Mouse (Mus musculus): Measurements from ENCODE around the gene Syce3. TPM values are rescaled to one million over a fixed set of nuclear protein-coding genes. Genes with fewer than 3 reads are reported as not detected.

Syce3 gene
- polyA plus RNA-seq, 1 experiment: not detected

- Histone ChIP-seq H3K4me1 (ENCODE audit: control insufficient read depth, insufficient read depth, low read length) (peaks cover 7% of the 10 kb centered on the region; the same call in 1 of the 2 replicates), H3K4me3 (ENCODE audit: insufficient read depth, low read depth, low read length) (peak overlapping the region; percentile 97), H3K36me3 (ENCODE audit: control insufficient read depth, insufficient read depth, low read length) (peaks cover 3% of the 10 kb centered on the region; the same call in 1 of the 2 replicates), H3K27me3 (replicated peaks; ENCODE audit: control insufficient read depth, insufficient read depth, low read length) (no peaks in the 10 kb centered on the region), H3K27ac (ENCODE audit: insufficient read depth, low read depth, low read length) (peak overlapping the region; percentile 82; the same call in 1 of the 2 replicates)
- WGBS: 0% methylated on average over 15 of the region's 15 CpGs
- peak; percentile 75 for DNase-seq
- TF ChIP-seq CTCF (conservative IDR thresholded peaks at IDR 0.05; ENCODE audit: insufficient read depth, insufficient read length, low read depth, low read length) (no peak), POLR2A (IDR thresholded peaks at IDR 0.05; ENCODE audit: low read depth, low read length) (no peak)
Measured at GRCm38 (mm10) chr15:89356372-89356771, 53.9 kb downstream of the Syce3 start.

GRCm38 (mm10) chr15:89355241-89356187 is 54.8 kb downstream of the Syce3 start, which contains the start of the genes Lmf2 and Ncaph2:
Gene Lmf2, minus strand, starts transcription at chr15:89355659.
Gene Ncaph2, plus strand, starts transcription at chr15:89355719.
- H3K36me3 ChIP-seq (ENCODE audit: control insufficient read depth, insufficient read depth, low read length): peaks cover 3% of the 10 kb centered on the region; the same call in 1 of the 2 replicates
- under 1% methylated on average over 64 of the region's 64 CpGs for WGBS
- H3K4me1 ChIP-seq (ENCODE audit: control insufficient read depth, insufficient read depth, low read length): peaks cover 7% of the 10 kb centered on the region; the same call in 1 of the 2 replicates
- no peaks in the 10 kb centered on the region for H3K27me3 ChIP-seq (replicated peaks; ENCODE audit: control insufficient read depth, insufficient read depth, low read length)
- peak within 1 kb of the TSS; percentile 82 for H3K27ac ChIP-seq (ENCODE audit: insufficient read depth, low read depth, low read length)
- TF ChIP-seq POLR2A (IDR thresholded peaks at IDR 0.05; ENCODE audit: low read depth, low read length) (peak; percentile 14), CTCF (conservative IDR thresholded peaks at IDR 0.05; ENCODE audit: insufficient read depth, insufficient read length, low read depth, low read length) (no peak)
- peak; percentile 97 for DNase-seq
- H3K4me3 ChIP-seq (ENCODE audit: insufficient read depth, low read depth, low read length): peak within 1 kb of the TSS; percentile 97

GRCm38 (mm10) chr15:89354455-89354854 is 55.8 kb downstream of the Syce3 start:
- peaks cover 7% of the 10 kb centered on the region; the same call in 1 of the 2 replicates for H3K4me1 ChIP-seq (ENCODE audit: control insufficient read depth, insufficient read depth, low read length)
- DNase-seq: no peak
- 42% methylated on average over 7 of the region's 7 CpGs for WGBS
- TF ChIP-seq POLR2A (IDR thresholded peaks at IDR 0.05; ENCODE audit: low read depth, low read length) (no peak), CTCF (conservative IDR thresholded peaks at IDR 0.05; ENCODE audit: insufficient read depth, insufficient read length, low read depth, low read length) (no peak)
- peak overlapping the region; percentile 52; the same call in 1 of the 2 replicates for H3K4me3 ChIP-seq (ENCODE audit: insufficient read depth, low read depth, low read length)
- no peaks in the 10 kb centered on the region for H3K27me3 ChIP-seq (replicated peaks; ENCODE audit: control insufficient read depth, insufficient read depth, low read length)
- peaks cover 3% of the 10 kb centered on the region; the same call in 1 of the 2 replicates for H3K36me3 ChIP-seq (ENCODE audit: control insufficient read depth, insufficient read depth, low read length)
- H3K27ac ChIP-seq (ENCODE audit: insufficient read depth, low read depth, low read length): no peak overlapping the region

- no peak overlapping the region for H3K27ac ChIP-seq (ENCODE audit: insufficient read depth, low read depth, low read length)
- peaks cover 7% of the 10 kb centered on the region; the same call in 1 of the 2 replicates for H3K4me1 ChIP-seq (ENCODE audit: control insufficient read depth, insufficient read depth, low read length)
- no peak for TF ChIP-seq POLR2A (IDR thresholded peaks at IDR 0.05; ENCODE audit: low read depth, low read length)
- no peak for TF ChIP-seq CTCF (conservative IDR thresholded peaks at IDR 0.05; ENCODE audit: insufficient read depth, insufficient read length, low read depth, low read length)
- H3K27me3 ChIP-seq (replicated peaks; ENCODE audit: control insufficient read depth, insufficient read depth, low read length): no peaks in the 10 kb centered on the region
- no peak for DNase-seq
- 96% methylated on average over 16 of the region's 16 CpGs for WGBS
- peaks cover 3% of the 10 kb centered on the region; the same call in 1 of the 2 replicates for H3K36me3 ChIP-seq (ENCODE audit: control insufficient read depth, insufficient read depth, low read length)
- no peak overlapping the region for H3K4me3 ChIP-seq (ENCODE audit: insufficient read depth, low read depth, low read length)
Measured at GRCm38 (mm10) chr15:89353837-89354236, 56.5 kb downstream of the Syce3 start.

GRCm38 (mm10) chr15:89352795-89353194 is 57.5 kb downstream of the Syce3 start:
- no peak overlapping the region for H3K27ac ChIP-seq (ENCODE audit: insufficient read depth, low read depth, low read length)
- no peak for DNase-seq
- peaks cover 3% of the 10 kb centered on the region; the same call in 1 of the 2 replicates for H3K36me3 ChIP-seq (ENCODE audit: control insufficient read depth, insufficient read depth, low read length)
- no peaks in the 10 kb centered on the region for H3K27me3 ChIP-seq (replicated peaks; ENCODE audit: control insufficient read depth, insufficient read depth, low read length)
- 96% methylated on average over 12 of the region's 12 CpGs for WGBS
- H3K4me1 ChIP-seq (ENCODE audit: control insufficient read depth, insufficient read depth, low read length): peaks cover 7% of the 10 kb centered on the region; the same call in 1 of the 2 replicates
- H3K4me3 ChIP-seq (ENCODE audit: insufficient read depth, low read depth, low read length): no peak overlapping the region
- TF ChIP-seq POLR2A (IDR thresholded peaks at IDR 0.05; ENCODE audit: low read depth, low read length) (no peak), CTCF (conservative IDR thresholded peaks at IDR 0.05; ENCODE audit: insufficient read depth, insufficient read length, low read depth, low read length) (no peak)

- DNase-seq: no peak
- WGBS: 94% methylated on average over 14 of the region's 14 CpGs
- Histone ChIP-seq H3K36me3 (ENCODE audit: control insufficient read depth, insufficient read depth, low read length) (peaks cover 3% of the 10 kb centered on the region; the same call in 1 of the 2 replicates), H3K4me1 (ENCODE audit: control insufficient read depth, insufficient read depth, low read length) (peaks cover 7% of the 10 kb centered on the region; the same call in 1 of the 2 replicates), H3K4me3 (ENCODE audit: insufficient read depth, low read depth, low read length) (no peak overlapping the region), H3K27ac (ENCODE audit: insufficient read depth, low read depth, low read length) (no peak overlapping the region), H3K27me3 (replicated peaks; ENCODE audit: control insufficient read depth, insufficient read depth, low read length) (no peaks in the 10 kb centered on the region)
- TF ChIP-seq POLR2A (IDR thresholded peaks at IDR 0.05; ENCODE audit: low read depth, low read length) (no peak), CTCF (conservative IDR thresholded peaks at IDR 0.05; ENCODE audit: insufficient read depth, insufficient read length, low read depth, low read length) (no peak)
Measured at GRCm38 (mm10) chr15:89352054-89352453, 58.2 kb downstream of the Syce3 start.
